Mouse (Mus musculus) stomach, postnatal 0 days (tissue): ENCODE measurements around the gene Ccdc14.

ENCODE experiments used
- CTCF ChIP-seq: IDR thresholded peaks from 2 replicates; pipeline ENCODE4 v1.5.1; 2016; ENCODE audit warnings: antibody characterized with exemption, low read depth, mild to moderate bottlenecking, moderate library complexity
- EP300 ChIP-seq: optimal IDR thresholded peaks from 2 replicates; pipeline ENCODE3; 2016; ENCODE audit warnings: antibody characterized with exemption

GRCm38 (mm10) chr16:34752977-34753376 is 62.6 kb downstream of the Ccdc14 start:
- TF ChIP-seq CTCF (no peak), EP300 (no peak)
